Mouse (Mus musculus) embryonic facial prominence, embryonic 10.5 days (tissue): Measurements from ENCODE around the gene Nmur1. TPM values are rescaled to one million over a fixed set of nuclear protein-coding genes. Genes with fewer than 3 reads are reported as not detected.

Experiments used
- DNase-seq: peaks from one replicate; pipeline ENCODE4 v3.0.0-alpha.2; 2017; ENCODE audit warnings: low spot score
- H3K27ac ChIP-seq: fragments of 300-500 bp; sonication (generic); replicated peaks from 2 replicates; pipeline ENCODE4 v1.5.1; 2016; ENCODE audit warnings: mild to moderate bottlenecking
- H3K27me3 ChIP-seq: fragments of 300-500 bp; sonication (generic); replicated peaks from 2 replicates; pipeline ENCODE4 v1.6.1; 2016; ENCODE audit warnings: low read depth, mild to moderate bottlenecking; ENCODE audit not compliant: poor library complexity, severe bottlenecking
- H3K36me3 ChIP-seq: fragments of 300-500 bp; sonication (generic); replicated peaks from 2 replicates; pipeline ENCODE4 v1.6.1; 2016; ENCODE audit warnings: mild to moderate bottlenecking, moderate library complexity
- H3K4me1 ChIP-seq: fragments of 300-500 bp; sonication (generic); 2 replicates; pipeline ENCODE4 v1.6.1; 2016
- H3K4me3 ChIP-seq: fragments of 300-500 bp; sonication (generic); 2 replicates; pipeline ENCODE4 v1.5.1; 2016; ENCODE audit warnings: mild to moderate bottlenecking, moderate library complexity
- H3K9me3 ChIP-seq: fragments of 300-500 bp; sonication (generic); 2 replicates; pipeline ENCODE4 v1.6.1; 2016; ENCODE audit warnings: mild to moderate bottlenecking
- WGBS: fragments of 180-500 bp; shearing (Covaris S2); methylation state at CpG from one replicate; pipeline ENCODE4 v1.1.7; 2016; 5-methylcytosine and 5-hydroxymethylcytosine counted together
- polyA plus RNA-seq: library from polyadenylated mRNA; unstranded; fragments of >200 nt; fragmentation: Nextera tagmentation; extraction: Ambion mirVana; gene quantifications from 2 replicates; pipeline ENCODE4 v1.2.1, GENCODE M21; 2016

The Nmur1 gene
- polyA plus RNA-seq, 1 experiment from 2014 or later, result 0.24 TPM

- Histone ChIP-seq H3K4me3 (no peak overlapping the region), H3K27ac (no peak overlapping the region; the same call in 1 of the 2 replicates), H3K36me3 (no peaks in the 10 kb centered on the region), H3K9me3 (no peaks in the 10 kb centered on the region), H3K4me1 (peaks cover 21% of the 10 kb centered on the region), H3K27me3 (no peaks in the 10 kb centered on the region)
- 71% methylated on average over 5 of the region's 5 CpGs for WGBS
- no peak for DNase-seq
Measured at GRCm38 (mm10) chr1:86452713-86453112, 26.7 kb upstream of the Nmur1 start.

GRCm38 (mm10) chr1:86449966-86450365 is 23.9 kb upstream of the Nmur1 start:
- Histone ChIP-seq H3K4me1 (peaks cover 19% of the 10 kb centered on the region), H3K36me3 (no peaks in the 10 kb centered on the region), H3K27me3 (no peaks in the 10 kb centered on the region), H3K4me3 (no peak overlapping the region), H3K27ac (peak overlapping the region; percentile 1), H3K9me3 (no peaks in the 10 kb centered on the region)
- no peak for DNase-seq
- WGBS, result 43% methylated on average over 6 of the region's 6 CpGs

- Histone ChIP-seq H3K27ac (peak overlapping the region; percentile 32; the same call in 1 of the 2 replicates), H3K36me3 (no peaks in the 10 kb centered on the region), H3K9me3 (no peaks in the 10 kb centered on the region), H3K4me3 (no peak overlapping the region), H3K27me3 (no peaks in the 10 kb centered on the region), H3K4me1 (peaks cover 29% of the 10 kb centered on the region)
- no peak for DNase-seq
- 45% methylated on average over 4 of the region's 4 CpGs for WGBS
Measured at GRCm38 (mm10) chr1:86448272-86448671, 22.2 kb upstream of the Nmur1 start.

- Histone ChIP-seq H3K9me3 (no peaks in the 10 kb centered on the region), H3K4me1 (peaks cover 35% of the 10 kb centered on the region), H3K27me3 (no peaks in the 10 kb centered on the region), H3K36me3 (no peaks in the 10 kb centered on the region), H3K27ac (peak overlapping the region; percentile 32; the same call in 1 of the 2 replicates), H3K4me3 (no peak overlapping the region)
- no peak for DNase-seq
- 50% methylated on average over 13 of the region's 13 CpGs for WGBS
Measured at GRCm38 (mm10) chr1:86447596-86448171, 21.7 kb upstream of the Nmur1 start.

- no peaks in the 10 kb centered on the region for H3K36me3 ChIP-seq
- DNase-seq, result no peak
Measured at GRCm38 (mm10) chr1:86443386-86444172, 17.6 kb upstream of the Nmur1 start.

GRCm38 (mm10) chr1:86442832-86443231 is 16.8 kb upstream of the Nmur1 start:
- WGBS, result 4% methylated on average over 24 of the region's 24 CpGs
- no peaks in the 10 kb centered on the region for H3K9me3 ChIP-seq
- DNase-seq, result no peak

More at GRCm38 (mm10) chr1:86443386-86444172, 17.6 kb upstream of the Nmur1 start:
- peak overlapping the region; percentile 68 for H3K4me3 ChIP-seq
- peaks cover 62% of the 10 kb centered on the region for H3K4me1 ChIP-seq
- H3K27ac ChIP-seq, result peak overlapping the region; percentile 100
- peaks cover 14% of the 10 kb centered on the region; the same call in 1 of the 2 replicates for H3K27me3 ChIP-seq
- no peaks in the 10 kb centered on the region for H3K9me3 ChIP-seq
- 58% methylated on average over 8 of the region's 8 CpGs for WGBS

GRCm38 (mm10) chr1:86441980-86442831 is 16.2 kb upstream of the Nmur1 start:
- WGBS, result under 1% methylated on average over 81 of the region's 81 CpGs
- H3K36me3 ChIP-seq, result no peaks in the 10 kb centered on the region
- no peaks in the 10 kb centered on the region for H3K9me3 ChIP-seq
- peaks cover 62% of the 10 kb centered on the region for H3K4me1 ChIP-seq
- peak overlapping the region; percentile 68 for H3K4me3 ChIP-seq
- DNase-seq, result peak; percentile 91
- H3K27me3 ChIP-seq, result peaks cover 14% of the 10 kb centered on the region; the same call in 1 of the 2 replicates
- H3K27ac ChIP-seq, result peak overlapping the region; percentile 100

More at GRCm38 (mm10) chr1:86442832-86443231, 16.8 kb upstream of the Nmur1 start:
- Histone ChIP-seq H3K27me3 (peaks cover 14% of the 10 kb centered on the region; the same call in 1 of the 2 replicates), H3K27ac (peak overlapping the region; percentile 100), H3K4me3 (peak overlapping the region; percentile 68), H3K36me3 (no peaks in the 10 kb centered on the region), H3K4me1 (peaks cover 61% of the 10 kb centered on the region)

- 3% methylated on average over 5 of the region's 5 CpGs for WGBS
- H3K36me3 ChIP-seq, result no peaks in the 10 kb centered on the region
Measured at GRCm38 (mm10) chr1:86441724-86441979, 15.6 kb upstream of the Nmur1 start.

GRCm38 (mm10) chr1:86440887-86441723 is 15.1 kb upstream of the Nmur1 start:
- WGBS, result 1% methylated on average over 29 of the region's 29 CpGs
- DNase-seq, result peak; percentile 86
- Histone ChIP-seq H3K4me3 (peak overlapping the region; percentile 68), H3K27me3 (peaks cover 14% of the 10 kb centered on the region; the same call in 1 of the 2 replicates), H3K36me3 (no peaks in the 10 kb centered on the region), H3K27ac (peak overlapping the region; percentile 100), H3K4me1 (peaks cover 67% of the 10 kb centered on the region), H3K9me3 (no peaks in the 10 kb centered on the region)

More at GRCm38 (mm10) chr1:86441724-86441979, 15.6 kb upstream of the Nmur1 start:
- Histone ChIP-seq H3K27ac (peak overlapping the region; percentile 100), H3K4me3 (peak overlapping the region; percentile 68), H3K27me3 (peaks cover 14% of the 10 kb centered on the region; the same call in 1 of the 2 replicates), H3K9me3 (no peaks in the 10 kb centered on the region), H3K4me1 (peaks cover 62% of the 10 kb centered on the region)
- no peak for DNase-seq

- peak overlapping the region; percentile 68 for H3K4me3 ChIP-seq
- peaks cover 74% of the 10 kb centered on the region for H3K4me1 ChIP-seq
- peak; percentile 94 for DNase-seq
- peak overlapping the region; percentile 100 for H3K27ac ChIP-seq
- H3K36me3 ChIP-seq, result no peaks in the 10 kb centered on the region
- WGBS, result 3% methylated on average over 18 of the region's 18 CpGs
- peaks cover 14% of the 10 kb centered on the region; the same call in 1 of the 2 replicates for H3K27me3 ChIP-seq
- H3K9me3 ChIP-seq, result no peaks in the 10 kb centered on the region
Measured at GRCm38 (mm10) chr1:86440171-86440886, 14.3 kb upstream of the Nmur1 start.

GRCm38 (mm10) chr1:86439487-86440170 is 13.6 kb upstream of the Nmur1 start:
- Histone ChIP-seq H3K4me1 (peaks cover 81% of the 10 kb centered on the region), H3K36me3 (no peaks in the 10 kb centered on the region), H3K27me3 (peaks cover 14% of the 10 kb centered on the region; the same call in 1 of the 2 replicates), H3K27ac (peak overlapping the region; percentile 100), H3K4me3 (peak overlapping the region; percentile 68), H3K9me3 (no peaks in the 10 kb centered on the region)
- 28% methylated on average over 8 of the region's 8 CpGs for WGBS
- no peak for DNase-seq
